8 mouse cellular contexts compared by ENCODE assay signal in the genomic region with DNA sequence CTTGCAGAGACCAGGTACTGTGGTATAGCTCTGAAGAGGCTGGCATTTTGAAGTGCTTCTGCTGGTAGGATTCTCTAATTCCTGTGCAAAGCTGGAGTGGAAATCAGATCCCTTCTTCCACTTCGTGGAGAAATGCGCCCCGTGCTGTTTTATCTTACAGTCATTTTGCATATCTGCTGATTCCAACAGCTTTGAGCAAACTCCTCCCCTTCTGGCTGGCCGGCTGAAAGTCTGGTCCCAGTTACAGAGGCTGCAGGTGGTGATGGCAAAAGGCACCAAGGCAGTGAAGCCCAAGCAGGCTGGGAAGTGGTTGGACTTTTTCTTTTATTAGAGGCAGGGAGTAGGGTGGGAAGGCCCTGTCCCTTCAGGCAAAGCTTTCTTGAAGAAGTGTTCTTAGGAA.
DNase-seq lines count a peak whose midpoint lies in the region; ATAC-seq and TF ChIP-seq lines count a peak whose summit lies in the region.

No protein-coding gene starts in this region.

- peaks cover 5% of the 10 kb centered on the region for H3K27me3 ChIP-seq in forebrain, embryonic 11.5 days (ENCODE audit: control insufficient read depth, insufficient read depth, low read length)
- H3K27me3 ChIP-seq in liver, adult 2 months (ENCODE audit: control insufficient read depth, insufficient read depth, low read length): no peaks in the 10 kb centered on the region
- no peaks in the 10 kb centered on the region for H3K27me3 ChIP-seq in small intestine, adult 2 months (ENCODE audit: control insufficient read depth, insufficient read depth, low read length)

- no peak overlapping the region for H3K4me2 ChIP-seq in forebrain, embryonic 11.5 days (ENCODE audit: low read depth, low read length, severe bottlenecking)

- H3K9ac ChIP-seq in forebrain, embryonic 11.5 days (ENCODE audit: low read length): no peak overlapping the region
- H3K9ac ChIP-seq in liver, adult 2 months (ENCODE audit: low read depth, low read length): no peak overlapping the region

- no peaks in the 10 kb centered on the region for H3K9me3 ChIP-seq in forebrain, embryonic 11.5 days (ENCODE audit: control insufficient read depth, low read length)

- no peak for TF ChIP-seq POLR2A in bone marrow, adult 2 months (IDR thresholded peaks at IDR 0.05; ENCODE audit: borderline replicate concordance, control insufficient read depth, low read depth, low read length)
- 0 out of 2 replicates have a peak, but pooled peaks have one; percentile 12 for TF ChIP-seq POLR2A in liver, adult 2 months (IDR thresholded peaks at IDR 0.05; ENCODE audit: extremely low read depth, insufficient read depth, low read length)
- TF ChIP-seq POLR2A in small intestine, adult 2 months (IDR thresholded peaks at IDR 0.05; ENCODE audit: low read depth, low read length): no peak; the same call in 1 of the 2 replicates

- H3K4me1 ChIP-seq in bone marrow, adult 2 months (ENCODE audit: control insufficient read depth, insufficient read depth, low read length): peaks cover 7% of the 10 kb centered on the region; the same call in 1 of the 2 replicates
- peaks cover 8% of the 10 kb centered on the region; the same call in 1 of the 2 replicates for H3K4me1 ChIP-seq in forebrain, embryonic 11.5 days (replicated peaks; ENCODE audit: control insufficient read depth, insufficient read depth, low read length)
- peaks cover 20% of the 10 kb centered on the region for H3K4me1 ChIP-seq in liver, adult 2 months (ENCODE audit: control insufficient read depth, insufficient read depth, low read length)
- peaks cover 11% of the 10 kb centered on the region; the same call in 1 of the 2 replicates for H3K4me1 ChIP-seq in small intestine, adult 2 months (ENCODE audit: control insufficient read depth, insufficient read depth, insufficient read length, low read length)

- no peaks in the 10 kb centered on the region for H3K36me3 ChIP-seq in forebrain, embryonic 11.5 days (ENCODE audit: control insufficient read depth, insufficient read depth, low read length)
- H3K36me3 ChIP-seq in liver, adult 2 months (ENCODE audit: control insufficient read depth, insufficient read depth, low read length): no peaks in the 10 kb centered on the region
- no peaks in the 10 kb centered on the region for H3K36me3 ChIP-seq in small intestine, adult 2 months (ENCODE audit: control insufficient read depth, insufficient read depth, low read length)

- intact Hi-C loops in heart, postnatal 25 days (cut with DNase I): loop anchor here (2.0 kb wide), 1 partner anchor 34 kb away; no protein-coding TSS in a partner anchor

- DNase-seq in lung, adult 18-20 months: peak; percentile 55 to 60
- DNase-seq in lung, postnatal 25 days (ENCODE audit: low spot score): no peak
- DNase-seq in forebrain, embryonic 11.5 days (ENCODE audit: low spot score): peak; percentile 57
- peak; percentile 59 for DNase-seq in heart, postnatal 25 days (ENCODE audit: low spot score)
- DNase-seq in liver, adult 2 months (ENCODE audit: extremely low read depth, low read depth, low spot score): peak; percentile 84
- DNase-seq in left cerebral cortex, adult 8-10 months (ENCODE audit: low spot score in 2 of 2): no peak

- H3K4me3 ChIP-seq in bone marrow, adult 2 months (replicated peaks; ENCODE audit: control insufficient read depth, low read depth, low read length): peak overlapping the region; percentile 51
- no peak overlapping the region for H3K4me3 ChIP-seq in forebrain, embryonic 11.5 days (ENCODE audit: low read depth, low read length)
- no peak overlapping the region for H3K4me3 ChIP-seq in liver, adult 2 months (ENCODE audit: insufficient read depth, low read depth, low read length)
- H3K4me3 ChIP-seq in small intestine, adult 2 months (ENCODE audit: low read depth, low read length): peak overlapping the region; percentile 21

- TF ChIP-seq CTCF in bone marrow, adult 2 months (IDR thresholded peaks at IDR 0.05; ENCODE audit: control insufficient read depth, insufficient read depth, low read length): no peak
- TF ChIP-seq CTCF in liver, adult 2 months (IDR thresholded peaks at IDR 0.05; ENCODE audit: low read depth, low read length): no peak
- no peak for TF ChIP-seq CTCF in small intestine, adult 2 months (IDR thresholded peaks at IDR 0.05; ENCODE audit: extremely low read depth, insufficient read length, insufficient replicate concordance, low read depth, low read length)

- no peak for ATAC-seq in forebrain, embryonic 11.5 days (replicated peaks; ENCODE audit: low FRiP score)

- 3% methylated on average over 4 of the region's 4 CpGs for WGBS in bone marrow, adult 2 months
- 5% methylated on average over 4 of the region's 4 CpGs for WGBS in forebrain, embryonic 11.5 days
- WGBS in liver, adult 2 months: under 1% methylated on average over 4 of the region's 4 CpGs
- under 1% methylated on average over 4 of the region's 4 CpGs for WGBS in small intestine, adult 2 months

- H3K79me2 ChIP-seq in liver, adult 2 months (ENCODE audit: control insufficient read depth, insufficient read depth, low read length): peaks cover 8% of the 10 kb centered on the region; the same call in 1 of the 2 replicates

- H3K27ac ChIP-seq in bone marrow, adult 2 months (ENCODE audit: control insufficient read depth, insufficient read depth, low read depth, low read length, poor library complexity): peak overlapping the region; percentile 88
- H3K27ac ChIP-seq in forebrain, embryonic 11.5 days (ENCODE audit: low read depth, low read length): no peak overlapping the region
- H3K27ac ChIP-seq in liver, adult 2 months (replicated peaks; ENCODE audit: insufficient read depth, low read depth, low read length): peak overlapping the region; percentile 8; the same call in 1 of the 2 replicates
- peak overlapping the region; percentile 70 for H3K27ac ChIP-seq in small intestine, adult 2 months (ENCODE audit: insufficient read depth, low read depth, low read length)

Comparison
In these comparisons a context has a peak if more than half of its experiments do, and no peak if none do; other contexts are left out.
1. DNase-seq: peak in lung, adult 18-20 months (2 of 2), forebrain, embryonic 11.5 days (single experiment), heart, postnatal 25 days (single experiment) and liver, adult 2 months (single experiment); none in lung, postnatal 25 days (single experiment) and left cerebral cortex, adult 8-10 months (0 of 2).
2. H3K4me3 ChIP-seq: peak in bone marrow, adult 2 months (single experiment) and small intestine, adult 2 months (single experiment); none in forebrain, embryonic 11.5 days (single experiment) and liver, adult 2 months (single experiment).